Mouse (Mus musculus): Measurements from ENCODE around the gene Mmgt1. TPM values are rescaled to one million over a fixed set of nuclear protein-coding genes. Genes with fewer than 3 reads are reported as not detected.

The Mmgt1 gene
- total RNA-seq (2021) = 10 to 100 TPM; 26.0 to 26.8 TPM

DNA sequence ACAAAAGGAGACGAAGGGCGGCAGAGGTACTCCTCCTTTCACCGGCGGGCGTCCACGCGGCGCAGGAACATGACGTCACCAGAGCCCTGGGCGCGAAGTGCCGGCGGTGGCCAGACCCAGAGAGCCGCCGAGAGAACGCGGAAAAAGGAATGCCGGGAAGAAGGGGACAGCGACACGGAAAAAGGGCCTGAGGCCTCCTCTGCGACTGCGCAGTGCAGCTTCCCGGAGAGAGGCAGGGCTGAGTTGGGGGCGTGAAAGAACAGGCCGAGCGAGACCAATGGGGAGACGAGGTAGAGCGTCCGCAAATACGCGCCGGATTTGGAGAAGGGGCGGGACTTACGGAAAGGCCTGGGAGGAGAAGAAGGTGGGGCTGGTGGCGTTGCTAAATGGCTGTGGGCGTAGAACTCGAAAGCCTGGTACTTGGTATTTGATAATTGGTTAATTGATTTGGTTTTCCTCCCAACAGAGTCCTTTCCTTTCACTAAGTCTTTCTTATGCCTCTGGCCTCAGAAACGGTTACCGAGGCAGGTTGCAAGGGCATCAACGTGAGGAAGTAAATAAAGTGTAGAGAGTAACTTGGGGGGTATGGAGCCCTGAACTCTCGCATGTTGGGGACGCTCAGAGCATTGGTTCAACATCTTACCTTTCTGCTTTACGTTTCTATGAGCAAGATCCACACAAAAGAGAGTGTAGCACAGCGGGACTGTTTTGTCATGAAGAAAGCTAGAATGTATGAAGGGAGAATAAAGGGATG lies at the start of gene Mmgt1:
Gene Mmgt1 (minus strand): TSS at position 183 of the 754 bp plus-strand sequence.
- peak; percentile 90 to 92 for DNase-seq (ENCODE audit: low spot score in 2 of 2)
- intact Hi-C loops (cut with DNase I) = loop anchor here (10.0 kb wide), 1 partner anchor 143 kb away; the partner anchor contains the start of gene Ints6l

GRCm38 (mm10) chrX:56640066-56640465 lies 42.2 kb upstream of the Mmgt1 start:
- intact Hi-C loops (cut with DNase I) = loop anchor here (10.0 kb wide), 1 partner anchor 415 kb away; the partner anchor contains the start of gene Htatsf1
- no peak for DNase-seq (ENCODE audit: low spot score in 2 of 2)

DNA sequence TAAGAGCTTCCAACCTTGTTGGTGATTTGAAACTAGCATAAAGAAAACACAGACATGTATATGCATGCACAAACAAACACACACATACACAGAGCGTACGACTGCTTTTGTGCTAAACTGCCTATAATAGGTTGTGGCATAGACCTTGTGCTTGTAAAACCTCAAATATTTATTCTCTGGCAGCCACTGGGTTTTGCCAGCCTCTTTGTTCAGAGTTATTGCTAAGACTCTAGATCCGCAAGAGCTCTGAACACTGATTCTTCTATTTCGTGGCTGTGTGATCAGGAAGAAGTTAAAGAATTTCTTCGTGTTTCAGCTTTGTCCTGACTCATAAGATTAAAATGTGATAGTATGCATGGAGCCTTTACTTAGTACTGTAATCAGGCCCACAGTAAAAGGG lies 38.3 kb upstream of the Mmgt1 start:
- intact Hi-C loops (cut with DNase I) = no loop called here

GRCm38 (mm10) chrX:56615236-56615635 lies 17.4 kb upstream of the Mmgt1 start:
- intact Hi-C loops (cut with DNase I) = no loop called here
- no peak for DNase-seq (ENCODE audit: low spot score in 2 of 2)

More for the DNA sequence above, 38.3 kb upstream of the Mmgt1 start:
- DNase-seq (ENCODE audit: low spot score in 2 of 2) = no peak

DNA sequence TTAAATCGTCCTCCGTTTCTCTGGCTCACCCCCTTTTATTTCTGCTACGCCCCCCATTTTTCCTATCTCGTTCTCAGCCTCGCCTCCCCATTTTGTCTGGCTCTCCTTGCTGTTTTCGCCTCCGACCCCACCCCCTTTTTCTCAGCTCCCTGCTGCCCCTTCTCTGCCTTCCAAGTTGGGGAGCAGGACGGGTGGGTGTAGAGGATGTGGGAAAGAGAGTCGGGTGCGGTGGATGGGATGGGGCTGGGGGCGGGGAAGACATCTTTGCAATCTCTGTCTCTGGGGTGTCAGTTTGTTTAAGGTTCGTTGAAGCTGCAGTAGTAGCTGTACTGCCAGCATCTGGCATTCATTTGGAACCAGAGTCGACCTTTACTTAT lies 12.4 kb upstream of the Mmgt1 start:
- intact Hi-C loops (cut with DNase I) = no loop called here
- peak; percentile 5 for DNase-seq (ENCODE audit: low spot score in 2 of 2)

DNA sequence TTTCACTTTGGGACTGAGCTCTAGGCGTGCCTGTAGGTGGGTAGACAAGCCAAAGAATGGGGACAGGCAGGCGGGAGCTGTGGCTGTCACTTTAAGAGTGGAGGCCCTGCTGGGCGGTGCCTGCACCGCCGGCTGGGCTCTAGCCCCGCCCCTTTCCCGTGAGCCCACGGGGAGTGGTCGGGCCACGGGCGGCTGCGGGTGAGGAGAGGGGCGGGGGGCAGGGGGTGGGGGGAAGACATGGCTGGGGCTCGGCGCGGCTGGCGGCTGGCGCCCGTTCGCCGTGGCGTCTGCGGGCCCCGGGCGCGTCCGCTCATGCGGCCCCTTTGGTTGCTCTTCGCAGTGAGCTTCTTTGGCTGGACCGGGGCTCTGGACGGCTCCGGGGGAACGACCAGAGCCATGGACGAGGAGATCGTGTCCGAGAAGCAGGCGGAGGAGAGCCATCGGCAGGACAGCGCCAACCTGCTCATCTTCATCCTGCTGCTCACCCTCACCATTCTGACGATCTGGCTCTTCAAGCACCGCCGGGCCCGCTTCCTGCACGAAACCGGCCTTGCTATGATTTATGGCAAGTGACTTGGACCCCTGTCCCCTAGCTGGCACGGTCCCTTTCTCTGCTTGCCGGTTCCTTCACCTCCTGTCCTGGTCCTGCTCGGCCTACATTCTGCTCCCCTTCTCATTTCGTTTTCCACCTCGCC lies 11.9 kb upstream of the Mmgt1 start, which contains the start of gene Slc9a6:
Gene Slc9a6 (plus strand): TSS at position 135 of the 695 bp plus-strand sequence.
- intact Hi-C loops (cut with DNase I) = no loop called here

GRCm38 (mm10) chrX:56609285-56609622 lies 11.4 kb upstream of the Mmgt1 start:
- no peak for DNase-seq (ENCODE audit: low spot score in 2 of 2)
- intact Hi-C loops (cut with DNase I) = no loop called here

More for the DNA sequence above, 11.9 kb upstream of the Mmgt1 start, which contains the start of gene Slc9a6:
- peak; percentile 54 to 70 for DNase-seq (ENCODE audit: low spot score in 2 of 2)

GRCm38 (mm10) chrX:56607032-56607710 lies 9.3 kb upstream of the Mmgt1 start:
- intact Hi-C loops (cut with DNase I) = no loop called here
- DNase-seq (ENCODE audit: low spot score in 2 of 2) = no peak

- DNase-seq (ENCODE audit: low spot score in 2 of 2) = no peak
- intact Hi-C loops (cut with DNase I) = no loop called here
Observed at GRCm38 (mm10) chrX:56606536-56606935, 8.7 kb upstream of the Mmgt1 start.

- intact Hi-C loops (cut with DNase I) = loop anchor here (10.0 kb wide), 1 partner anchor 143 kb away; the partner anchor contains the start of gene Ints6l
- DNase-seq (ENCODE audit: low spot score in 2 of 2) = no peak
Observed at GRCm38 (mm10) chrX:56597219-56597886, 516 bp downstream of the Mmgt1 start.

DNA sequence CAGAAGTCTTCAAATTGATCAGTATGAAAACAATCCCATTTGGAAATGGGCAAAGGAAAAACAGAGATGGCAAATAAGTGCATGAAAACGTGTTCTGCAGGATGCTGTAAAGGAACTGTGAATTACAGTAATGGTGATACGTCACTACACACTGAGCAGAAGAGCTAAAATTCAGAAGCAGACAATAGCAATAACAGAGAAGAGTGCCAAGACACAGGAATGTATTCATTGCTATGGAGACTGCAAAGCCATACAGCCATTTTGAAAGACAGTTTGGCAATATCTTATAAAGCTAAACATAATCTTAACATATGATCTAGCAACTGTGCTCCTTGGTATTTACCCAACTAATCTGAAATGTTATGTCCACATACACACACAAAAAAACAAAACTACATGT lies 19.7 kb downstream of the Mmgt1 start:
- no peak for DNase-seq (ENCODE audit: low spot score in 2 of 2)
- intact Hi-C loops (cut with DNase I) = no loop called here

- DNase-seq (ENCODE audit: low spot score in 2 of 2) = no peak
- intact Hi-C loops (cut with DNase I) = no loop called here
Observed at GRCm38 (mm10) chrX:56572465-56572864, 25.4 kb downstream of the Mmgt1 start.

- intact Hi-C loops (cut with DNase I) = no loop called here
- no peak for DNase-seq (ENCODE audit: low spot score in 2 of 2)
Observed at GRCm38 (mm10) chrX:56553584-56553983, 44.3 kb downstream of the Mmgt1 start.

DNA sequence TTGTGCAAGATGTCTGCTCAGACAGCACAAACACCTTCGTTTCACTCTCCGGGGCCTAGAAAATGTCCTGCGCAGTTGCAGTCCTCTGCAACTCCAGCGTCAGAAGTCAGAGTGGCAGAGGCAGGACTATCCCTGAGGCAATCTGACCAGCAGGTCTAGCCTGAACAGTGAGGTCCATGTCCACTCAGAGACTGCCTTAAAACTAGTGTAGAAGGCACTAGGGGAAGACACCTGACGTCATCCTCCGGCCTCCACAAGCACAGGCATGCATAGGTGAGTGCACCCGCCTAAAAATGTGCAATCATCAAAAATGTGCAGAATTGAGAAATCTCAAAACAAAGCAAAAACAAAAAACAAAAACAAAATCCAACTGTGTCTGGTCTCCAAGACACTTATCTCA lies 48.4 kb downstream of the Mmgt1 start, which contains the start of gene Gm648:
Gene Gm648 (minus strand): TSS at position 101 of the 400 bp plus-strand sequence.
- no peak for DNase-seq (ENCODE audit: low spot score in 2 of 2)
- intact Hi-C loops (cut with DNase I) = no loop called here

DNA sequence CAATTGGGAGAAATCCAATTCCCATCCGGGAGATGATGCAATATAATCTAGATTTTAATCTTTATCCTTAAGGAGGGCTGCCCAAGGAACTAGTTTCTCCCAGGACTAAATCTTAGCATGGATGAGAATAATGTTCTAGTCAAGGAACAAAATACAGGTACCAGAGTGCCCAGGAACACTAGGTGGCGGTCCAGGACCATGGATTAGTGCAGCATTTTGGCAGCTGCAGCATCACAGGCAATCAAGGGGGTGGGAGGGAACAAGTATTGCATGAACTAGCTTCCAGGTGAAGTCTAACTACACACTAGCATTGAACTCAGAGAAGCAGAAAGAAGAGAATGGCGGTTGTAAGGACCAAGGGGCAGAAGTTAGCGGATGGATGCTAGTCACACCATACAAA lies 60.7 kb downstream of the Mmgt1 start:
- peak in 1 of 2 experiments; percentile 10 for DNase-seq (ENCODE audit: low spot score in 2 of 2)
- intact Hi-C loops (cut with DNase I) = no loop called here

Small RNA genes within 50 kb of the gene (microRNA-seq; reads per million reads assigned to microRNA genes)
- 1.3 reads per million for gene Mir5116

Other genes with a start within 250 kb of the Mmgt1 start
- 10 to 100 TPM; 21.0 to 21.9 TPM for gene Smim10l2a, start 223.5 kb downstream of the Mmgt1 start, total RNA-seq (2021)
- not detected for gene Gm2174, start 150.1 kb downstream of the Mmgt1 start, total RNA-seq (2021)
- 10 to 100 TPM; 22.8 to 41.0 TPM for gene Ints6l, start 143.2 kb downstream of the Mmgt1 start, total RNA-seq (2021)
- gene Gm10477, start 73.3 kb downstream of the Mmgt1 start, total RNA-seq (2021) = not detected
- not detected for gene Gm648, start 48.5 kb downstream of the Mmgt1 start, total RNA-seq (2021)
- gene Slc9a6, start 11.7 kb upstream of the Mmgt1 start, total RNA-seq (2021) = 100 to 1,000 TPM in 1 of 2 experiments, 10 to 100 TPM in 1; 97.3 to 103 TPM
- 100 to 1,000 TPM in 1 of 2 experiments, 10 to 100 TPM in 1; 70.5 to 113 TPM for gene Fhl1, start 133.7 kb upstream of the Mmgt1 start, total RNA-seq (2021)
- under 1 TPM in 1 of 2 experiments, not detected in 1; 0.10 TPM for gene Map7d3, start 224.3 kb upstream of the Mmgt1 start, total RNA-seq (2021)

All from left cerebral cortex, postnatal 36 days (tissue).